Mouse (Mus musculus): Measurements from ENCODE around the gene Vat1. TPM values are rescaled to one million over a fixed set of nuclear protein-coding genes. Genes with fewer than 3 reads are reported as not detected.

Gene Vat1
- polyA plus RNA-seq, 1 experiment, result not detected

DNA sequence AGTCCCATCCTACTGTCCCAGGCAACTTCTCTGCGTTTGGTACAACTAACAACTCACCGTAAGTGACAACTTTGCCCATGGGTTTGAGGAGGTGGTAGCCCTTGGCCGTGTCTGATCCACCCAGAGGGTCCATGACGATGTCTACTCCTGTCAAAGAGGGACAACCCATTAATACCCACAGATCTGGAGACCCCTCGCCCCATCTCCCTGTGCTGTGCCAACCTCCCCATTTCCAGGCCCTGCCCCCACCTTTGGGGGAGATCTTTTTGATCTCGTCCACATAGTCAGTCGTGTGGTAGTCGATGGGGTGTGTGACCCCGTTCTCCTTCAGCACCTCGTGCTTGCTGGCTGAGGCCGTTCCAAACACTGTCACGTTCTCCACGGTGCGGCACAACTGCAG lies 3.9 kb downstream of the Vat1 start:
- H3K4me3 ChIP-seq (ENCODE audit: insufficient read depth, low read depth, low read length), result no peak overlapping the region
- TF ChIP-seq POLR2A (IDR thresholded peaks at IDR 0.05; ENCODE audit: insufficient read depth, low read depth, low read length), result no peak
- TF ChIP-seq CTCF (IDR thresholded peaks at IDR 0.05; ENCODE audit: insufficient read depth, low read depth, low read length), result no peak
- 75% methylated on average over 14 of the region's 14 CpGs for WGBS
- H3K4me1 ChIP-seq (ENCODE audit: control insufficient read depth, insufficient read depth, low read length), result peaks cover 31% of the 10 kb centered on the region
- no peak overlapping the region for H3K27ac ChIP-seq (ENCODE audit: insufficient read depth, low read depth, low read length)

DNA sequence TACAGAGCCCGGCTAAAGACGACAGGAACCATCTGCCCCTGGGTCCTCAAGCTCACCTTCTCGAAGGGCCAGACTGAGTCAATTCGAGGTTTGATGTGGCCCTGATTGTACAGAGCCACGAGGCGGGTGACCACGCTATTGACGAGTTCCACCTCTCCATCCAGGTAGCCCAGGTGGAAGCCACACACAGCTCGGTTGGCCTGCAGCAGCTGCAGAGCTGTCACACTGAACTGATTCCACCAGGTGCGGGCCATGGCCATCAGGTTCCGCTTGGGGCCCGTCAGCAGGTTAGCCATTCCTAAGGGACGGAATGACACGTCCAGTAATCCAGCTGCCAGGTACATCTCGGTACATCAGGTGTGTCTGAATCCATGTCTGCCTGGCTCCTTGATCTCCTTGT lies 5.7 kb downstream of the Vat1 start:
- no peak overlapping the region for H3K4me3 ChIP-seq (ENCODE audit: insufficient read depth, low read depth, low read length)
- no peak overlapping the region for H3K27ac ChIP-seq (ENCODE audit: insufficient read depth, low read depth, low read length)
- 92% methylated on average over 15 of the region's 15 CpGs for whole genome bisulfite sequencing
- peaks cover 26% of the 10 kb centered on the region for H3K4me1 ChIP-seq (ENCODE audit: control insufficient read depth, insufficient read depth, low read length)
- TF ChIP-seq POLR2A (IDR thresholded peaks at IDR 0.05; ENCODE audit: insufficient read depth, low read depth, low read length) (no peak), CTCF (IDR thresholded peaks at IDR 0.05; ENCODE audit: insufficient read depth, low read depth, low read length) (no peak)

DNA sequence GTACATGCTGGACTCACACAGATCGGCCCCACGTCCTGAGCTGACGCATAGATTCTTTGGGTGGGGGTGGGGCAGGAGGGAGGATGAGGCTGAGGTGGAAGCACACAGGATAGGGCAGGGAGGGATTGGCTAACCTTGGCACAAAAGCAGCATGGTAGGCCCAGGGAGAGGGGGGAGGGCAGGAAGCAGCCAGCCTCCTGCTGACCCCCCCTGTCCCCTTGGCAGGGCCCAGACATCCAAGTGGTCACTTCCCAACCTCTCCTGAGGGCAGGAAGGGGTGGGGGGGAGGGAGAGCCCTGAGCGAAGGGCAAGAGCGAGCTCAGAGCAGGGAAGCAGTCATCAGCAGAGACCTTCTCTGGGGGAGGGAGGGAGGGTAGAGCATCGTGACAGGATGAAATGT lies 6.3 kb downstream of the Vat1 start:
- Histone ChIP-seq H3K4me1 (ENCODE audit: control insufficient read depth, insufficient read depth, low read length) (peaks cover 21% of the 10 kb centered on the region), H3K4me3 (ENCODE audit: insufficient read depth, low read depth, low read length) (no peak overlapping the region), H3K27ac (ENCODE audit: insufficient read depth, low read depth, low read length) (no peak overlapping the region)
- TF ChIP-seq CTCF (IDR thresholded peaks at IDR 0.05; ENCODE audit: insufficient read depth, low read depth, low read length) (no peak), POLR2A (IDR thresholded peaks at IDR 0.05; ENCODE audit: insufficient read depth, low read depth, low read length) (no peak)
- 47% methylated on average over 6 of the region's 6 CpGs for WGBS

- Histone ChIP-seq H3K4me1 (ENCODE audit: control insufficient read depth, insufficient read depth, low read length) (peaks cover 14% of the 10 kb centered on the region), H3K4me3 (ENCODE audit: insufficient read depth, low read depth, low read length) (no peak overlapping the region), H3K27ac (ENCODE audit: insufficient read depth, low read depth, low read length) (no peak overlapping the region)
- TF ChIP-seq POLR2A (IDR thresholded peaks at IDR 0.05; ENCODE audit: insufficient read depth, low read depth, low read length) (no peak), CTCF (IDR thresholded peaks at IDR 0.05; ENCODE audit: insufficient read depth, low read depth, low read length) (no peak)
- 87% methylated on average over 12 of the region's 12 CpGs for WGBS
Observed at GRCm38 (mm10) chr11:101458217-101458616, 7.8 kb downstream of the Vat1 start.

DNA sequence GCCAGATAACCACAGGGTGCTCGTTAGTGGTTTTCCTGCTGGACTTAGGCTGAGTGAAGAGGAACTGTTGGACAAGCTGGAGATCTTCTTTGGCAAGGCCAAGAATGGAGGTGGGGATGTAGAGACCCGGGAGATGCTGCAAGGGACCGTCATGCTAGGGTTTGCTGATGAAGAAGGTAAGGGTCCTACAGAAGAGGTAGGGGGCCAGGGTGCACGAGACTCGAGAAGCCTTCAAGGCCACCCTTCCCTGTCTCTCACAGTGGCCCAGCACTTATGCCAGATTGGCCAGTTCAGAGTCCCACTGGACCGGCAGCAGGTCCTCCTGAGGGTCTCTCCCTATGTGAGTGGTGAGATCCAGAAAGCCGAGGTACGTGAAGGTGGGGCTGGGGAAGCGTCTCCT lies 8.4 kb downstream of the Vat1 start:
- WGBS, result 90% methylated on average over 9 of the region's 9 CpGs
- Histone ChIP-seq H3K4me3 (ENCODE audit: insufficient read depth, low read depth, low read length) (no peak overlapping the region), H3K27ac (ENCODE audit: insufficient read depth, low read depth, low read length) (no peak overlapping the region), H3K4me1 (ENCODE audit: control insufficient read depth, insufficient read depth, low read length) (peaks cover 9% of the 10 kb centered on the region; the same call in 1 of the 2 replicates)
- TF ChIP-seq POLR2A (IDR thresholded peaks at IDR 0.05; ENCODE audit: insufficient read depth, low read depth, low read length) (no peak), CTCF (IDR thresholded peaks at IDR 0.05; ENCODE audit: insufficient read depth, low read depth, low read length) (no peak)

DNA sequence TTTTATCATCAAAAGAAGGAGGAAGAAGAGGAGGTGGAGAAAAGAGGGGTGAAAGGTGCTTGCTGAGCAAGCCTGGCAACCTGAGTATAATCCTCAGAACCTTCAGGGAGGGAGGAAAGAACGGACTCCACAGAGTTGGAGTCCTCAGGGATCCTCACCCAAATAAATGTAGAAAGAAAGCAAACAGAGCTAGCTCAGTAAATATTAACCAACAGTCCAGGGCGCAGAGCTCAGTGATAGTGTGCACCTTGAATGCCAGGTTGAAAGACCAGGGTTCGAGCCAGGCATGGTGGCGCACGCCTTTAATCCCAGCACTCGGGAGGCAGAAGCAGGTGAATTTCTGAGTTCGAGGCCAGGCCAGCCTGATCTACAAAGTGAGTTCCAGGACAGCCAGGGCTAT lies 10.4 kb downstream of the Vat1 start:
- TF ChIP-seq POLR2A (IDR thresholded peaks at IDR 0.05; ENCODE audit: insufficient read depth, low read depth, low read length), result no peak
- no peak for TF ChIP-seq CTCF (IDR thresholded peaks at IDR 0.05; ENCODE audit: insufficient read depth, low read depth, low read length)
- 0 out of 2 replicates have a peak, but pooled peaks cover 3% of the 10 kb centered on the region for H3K4me1 ChIP-seq (ENCODE audit: control insufficient read depth, insufficient read depth, low read length)
- no peak overlapping the region for H3K27ac ChIP-seq (ENCODE audit: insufficient read depth, low read depth, low read length)
- WGBS, result 94% methylated on average over 7 of the region's 7 CpGs
- H3K4me3 ChIP-seq (ENCODE audit: insufficient read depth, low read depth, low read length), result no peak overlapping the region

GRCm38 (mm10) chr11:101454702-101455101 lies 11.3 kb downstream of the Vat1 start:
- no peak overlapping the region for H3K27ac ChIP-seq (ENCODE audit: insufficient read depth, low read depth, low read length)
- H3K4me1 ChIP-seq (ENCODE audit: control insufficient read depth, insufficient read depth, low read length), result 0 out of 2 replicates have a peak, but pooled peaks cover 3% of the 10 kb centered on the region
- H3K4me3 ChIP-seq (ENCODE audit: insufficient read depth, low read depth, low read length), result no peak overlapping the region
- WGBS, result 16% methylated on average over 6 of the region's 6 CpGs
- TF ChIP-seq CTCF (IDR thresholded peaks at IDR 0.05; ENCODE audit: insufficient read depth, low read depth, low read length) (no peak), POLR2A (IDR thresholded peaks at IDR 0.05; ENCODE audit: insufficient read depth, low read depth, low read length) (no peak)

DNA sequence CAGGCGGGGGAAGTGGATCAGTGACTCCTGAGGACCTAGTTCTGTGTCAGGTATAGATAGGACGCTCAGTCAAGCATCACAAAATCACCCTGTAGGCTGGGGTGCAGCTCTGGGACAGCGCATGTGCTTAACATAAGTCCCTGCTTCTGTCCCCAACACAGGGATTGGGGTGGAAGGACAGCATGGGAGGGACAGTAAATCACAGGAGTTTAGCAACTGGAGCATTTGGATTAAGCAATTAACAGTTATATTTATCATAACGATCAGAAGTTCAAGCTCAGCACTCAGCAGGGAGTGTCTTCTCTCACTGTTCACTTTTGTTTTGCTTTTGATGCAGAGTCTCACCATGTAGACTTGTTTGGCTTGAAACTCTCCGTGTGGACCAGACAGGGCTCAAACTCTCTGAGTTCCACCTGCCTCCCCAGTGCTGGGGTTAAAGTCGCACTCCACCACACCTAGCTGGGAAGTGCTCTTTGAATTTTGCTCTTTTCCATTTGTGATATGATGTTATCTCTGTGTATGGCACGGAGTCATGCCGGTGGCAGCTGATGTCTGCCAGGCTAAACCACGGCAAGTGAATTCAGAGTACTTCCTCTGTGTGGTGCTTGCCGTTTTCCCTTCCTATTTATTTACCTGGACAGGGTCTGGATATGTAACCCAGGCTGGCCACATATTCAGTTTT lies 13.8 kb downstream of the Vat1 start:
- H3K27ac ChIP-seq (ENCODE audit: insufficient read depth, low read depth, low read length), result no peak overlapping the region
- 69% methylated on average over 10 of the region's 10 CpGs for WGBS
- TF ChIP-seq CTCF (IDR thresholded peaks at IDR 0.05; ENCODE audit: insufficient read depth, low read depth, low read length) (no peak), POLR2A (IDR thresholded peaks at IDR 0.05; ENCODE audit: insufficient read depth, low read depth, low read length) (no peak)
- no peaks in the 10 kb centered on the region; the same call in 1 of the 2 replicates for H3K4me1 ChIP-seq (ENCODE audit: control insufficient read depth, insufficient read depth, low read length)
- no peak overlapping the region for H3K4me3 ChIP-seq (ENCODE audit: insufficient read depth, low read depth, low read length)

- Histone ChIP-seq H3K27ac (ENCODE audit: insufficient read depth, low read depth, low read length) (no peak overlapping the region), H3K4me3 (ENCODE audit: insufficient read depth, low read depth, low read length) (no peak overlapping the region), H3K4me1 (ENCODE audit: control insufficient read depth, insufficient read depth, low read length) (no peaks in the 10 kb centered on the region; the same call in 1 of the 2 replicates)
- 93% methylated on average over 10 of the region's 10 CpGs for WGBS
- TF ChIP-seq POLR2A (IDR thresholded peaks at IDR 0.05; ENCODE audit: insufficient read depth, low read depth, low read length) (no peak), CTCF (IDR thresholded peaks at IDR 0.05; ENCODE audit: insufficient read depth, low read depth, low read length) (no peak)
Observed at GRCm38 (mm10) chr11:101451536-101451935, 14.5 kb downstream of the Vat1 start.

Data from olfactory bulb, adult 2 months (tissue).